Mouse (Mus musculus): ENCODE measurements around the gene Pepd. TPM values are rescaled to one million over a fixed set of nuclear protein-coding genes. Genes with fewer than 3 reads are reported as not detected.

The Pepd gene
- polyA plus RNA-seq, 1 experiment, result 82.9 TPM

DNA sequence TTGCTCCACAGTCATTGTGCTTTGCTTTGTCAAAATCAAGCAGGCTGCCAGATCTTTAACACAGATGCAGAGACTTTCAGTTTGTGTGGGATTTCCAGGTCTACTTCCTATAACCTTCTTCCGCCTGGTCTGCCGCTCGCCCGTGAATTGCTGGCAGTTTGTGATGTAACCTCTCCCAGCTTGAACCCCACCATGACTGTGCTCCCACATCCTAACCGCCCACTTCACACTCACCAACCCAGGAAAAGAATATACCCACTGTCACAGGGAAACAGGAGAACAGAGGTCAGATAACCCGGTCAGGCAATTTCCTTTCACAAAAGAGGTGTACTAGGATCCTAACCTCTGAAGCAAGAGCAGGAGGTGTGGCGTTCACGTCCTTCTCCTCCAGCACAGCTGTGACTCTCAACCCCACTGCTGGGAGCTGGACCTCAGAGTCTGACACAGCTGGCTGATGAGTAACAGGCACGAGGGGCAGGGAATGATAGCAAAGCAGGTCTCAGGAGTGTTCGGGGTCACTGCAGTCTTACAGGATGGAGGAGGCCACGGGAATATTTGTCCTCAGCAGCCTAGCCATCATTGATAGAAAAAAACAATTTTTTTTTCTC is 72.5 kb downstream of the Pepd start:
- no peaks in the 10 kb centered on the region for H3K79me2 ChIP-seq (ENCODE audit: control insufficient read depth, insufficient read depth)
- no peaks in the 10 kb centered on the region for H3K27me3 ChIP-seq (ENCODE audit: control insufficient read depth, insufficient read depth, insufficient read length)
- H3K79me3 ChIP-seq (ENCODE audit: low read depth), result no peaks in the 10 kb centered on the region
- no peak overlapping the region for H3K4me3 ChIP-seq (ENCODE audit: insufficient read depth, poor library complexity, severe bottlenecking)
- no peak overlapping the region for H3ac ChIP-seq (ENCODE audit: control insufficient read depth, insufficient read length, low read depth)
- H3K36me3 ChIP-seq (ENCODE audit: control insufficient read depth, insufficient read depth), result no peaks in the 10 kb centered on the region
- TF ChIP-seq MYOG (IDR thresholded peaks at IDR 0.05; ENCODE audit: control insufficient read depth, extremely low read depth, insufficient read length), result no peak
- peak; percentile 55 for TF ChIP-seq MYOD1 (IDR thresholded peaks at IDR 0.05; ENCODE audit: control insufficient read depth, insufficient read length, low read depth)
- no peak for TF ChIP-seq FOSL1 (IDR thresholded peaks at IDR 0.05; ENCODE audit: insufficient read depth, low read length, poor library complexity, severe bottlenecking)
- no peak for TF ChIP-seq CEBPB (IDR thresholded peaks at IDR 0.05; ENCODE audit: low read depth)
- TF ChIP-seq MAX (IDR thresholded peaks at IDR 0.05), result no peak
- TF ChIP-seq CTCF (IDR thresholded peaks at IDR 0.05; ENCODE audit: control insufficient read depth, insufficient read depth, insufficient read length), result no peak
- TF ChIP-seq USF1 (IDR thresholded peaks at IDR 0.05; ENCODE audit: low read depth), result no peak

DNA sequence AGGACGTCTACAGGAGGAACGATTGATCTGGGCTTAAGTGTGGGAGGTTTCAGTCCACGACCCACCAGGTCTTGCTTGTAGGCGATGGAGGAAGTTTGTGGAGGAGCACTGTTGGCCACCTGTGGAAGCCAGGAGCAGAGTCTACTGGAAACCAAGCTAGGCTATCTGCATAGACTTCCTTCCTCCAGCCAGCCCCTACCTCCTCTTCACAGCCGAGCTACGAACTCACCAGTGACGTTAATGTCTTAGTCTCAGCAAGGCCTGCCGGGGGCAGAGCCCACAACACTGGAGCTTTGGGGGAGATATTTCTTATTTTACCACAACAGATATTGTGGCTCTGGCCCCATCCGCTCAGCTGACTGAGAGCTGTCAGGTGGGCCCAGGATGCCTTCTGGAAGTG is 73.0 kb downstream of the Pepd start:
- TF ChIP-seq CTCF (IDR thresholded peaks at IDR 0.05; ENCODE audit: control insufficient read depth, insufficient read depth, insufficient read length), result no peak
- no peak for TF ChIP-seq FOSL1 (IDR thresholded peaks at IDR 0.05; ENCODE audit: insufficient read depth, low read length, poor library complexity, severe bottlenecking)
- no peak for TF ChIP-seq MYOG (IDR thresholded peaks at IDR 0.05; ENCODE audit: control insufficient read depth, extremely low read depth, insufficient read length)
- TF ChIP-seq MYOD1 (IDR thresholded peaks at IDR 0.05; ENCODE audit: control insufficient read depth, insufficient read length, low read depth), result no peak
- TF ChIP-seq USF1 (IDR thresholded peaks at IDR 0.05; ENCODE audit: low read depth), result no peak
- TF ChIP-seq CEBPB (IDR thresholded peaks at IDR 0.05; ENCODE audit: low read depth), result no peak
- TF ChIP-seq MAX (IDR thresholded peaks at IDR 0.05), result no peak
- Histone ChIP-seq H3K4me3 (ENCODE audit: insufficient read depth, poor library complexity, severe bottlenecking) (no peak overlapping the region), H3K36me3 (ENCODE audit: control insufficient read depth, insufficient read depth) (no peaks in the 10 kb centered on the region), H3K79me2 (ENCODE audit: control insufficient read depth, insufficient read depth) (no peaks in the 10 kb centered on the region), H3K79me3 (ENCODE audit: low read depth) (no peaks in the 10 kb centered on the region), H3ac (ENCODE audit: control insufficient read depth, insufficient read length, low read depth) (no peak overlapping the region), H3K27me3 (ENCODE audit: control insufficient read depth, insufficient read depth, insufficient read length) (no peaks in the 10 kb centered on the region)

DNA sequence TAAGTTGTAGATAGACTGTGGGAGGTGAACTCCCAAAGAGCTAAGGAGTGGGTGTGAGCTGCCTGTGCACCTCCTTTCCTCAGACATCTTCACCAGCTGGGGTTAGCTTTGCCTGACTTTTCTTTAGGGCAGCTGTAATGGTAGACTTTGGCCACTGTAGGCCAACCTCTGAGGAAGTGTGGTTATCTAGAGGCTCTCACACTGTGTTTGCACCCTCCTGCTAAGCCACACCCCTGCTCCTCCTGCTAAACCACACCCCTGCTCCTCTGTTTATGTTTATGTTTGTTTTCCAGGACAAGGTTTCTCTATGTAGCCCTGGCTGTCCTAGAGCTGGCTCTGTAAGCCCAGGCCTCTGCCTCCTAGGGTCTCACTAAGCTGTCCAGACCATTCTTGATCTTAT is 73.5 kb downstream of the Pepd start:
- Histone ChIP-seq H3K4me3 (ENCODE audit: insufficient read depth, poor library complexity, severe bottlenecking) (no peak overlapping the region), H3K36me3 (ENCODE audit: control insufficient read depth, insufficient read depth) (no peaks in the 10 kb centered on the region), H3K79me2 (ENCODE audit: control insufficient read depth, insufficient read depth) (no peaks in the 10 kb centered on the region), H3ac (ENCODE audit: control insufficient read depth, insufficient read length, low read depth) (no peak overlapping the region), H3K79me3 (ENCODE audit: low read depth) (no peaks in the 10 kb centered on the region), H3K27me3 (ENCODE audit: control insufficient read depth, insufficient read depth, insufficient read length) (no peaks in the 10 kb centered on the region)
- TF ChIP-seq MYOD1 (IDR thresholded peaks at IDR 0.05; ENCODE audit: control insufficient read depth, insufficient read length, low read depth), result no peak
- no peak for TF ChIP-seq CEBPB (IDR thresholded peaks at IDR 0.05; ENCODE audit: low read depth)
- TF ChIP-seq MYOG (IDR thresholded peaks at IDR 0.05; ENCODE audit: control insufficient read depth, extremely low read depth, insufficient read length), result no peak
- TF ChIP-seq FOSL1 (IDR thresholded peaks at IDR 0.05; ENCODE audit: insufficient read depth, low read length, poor library complexity, severe bottlenecking), result no peak
- no peak for TF ChIP-seq MAX (IDR thresholded peaks at IDR 0.05)
- no peak for TF ChIP-seq USF1 (IDR thresholded peaks at IDR 0.05; ENCODE audit: low read depth)
- TF ChIP-seq CTCF (IDR thresholded peaks at IDR 0.05; ENCODE audit: control insufficient read depth, insufficient read depth, insufficient read length), result no peak

DNA sequence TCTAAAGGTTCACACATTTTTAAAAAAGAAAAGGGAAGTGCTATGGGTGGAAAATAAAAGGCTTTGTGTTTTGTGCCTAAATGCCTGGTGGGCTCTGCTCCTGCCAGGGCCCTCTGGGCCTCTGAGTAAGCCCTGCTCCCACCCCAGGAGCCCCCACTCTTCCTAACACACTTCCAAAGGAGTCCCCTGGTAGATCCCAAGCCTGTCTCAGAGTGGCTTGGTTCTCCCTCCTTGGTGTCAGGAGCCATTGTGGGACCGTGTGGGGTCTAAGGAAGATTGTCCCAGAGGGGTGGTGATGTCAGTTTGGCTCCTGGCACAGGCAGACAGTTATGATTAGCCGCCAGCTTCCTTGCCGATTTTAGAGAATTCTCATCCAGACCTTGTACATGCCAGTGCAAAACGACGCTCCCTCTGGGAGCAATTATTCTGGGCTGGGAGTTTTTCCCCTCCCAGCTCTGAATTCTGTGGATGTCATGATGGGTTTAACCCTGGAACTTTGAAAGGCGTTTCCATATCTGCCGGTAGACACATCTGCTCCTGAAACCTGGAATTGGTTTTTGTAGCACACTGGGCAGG is 74.5 kb downstream of the Pepd start:
- Histone ChIP-seq H3K4me3 (ENCODE audit: insufficient read depth, poor library complexity, severe bottlenecking) (no peak overlapping the region), H3K27me3 (ENCODE audit: control insufficient read depth, insufficient read depth, insufficient read length) (no peaks in the 10 kb centered on the region), H3K79me3 (ENCODE audit: low read depth) (no peaks in the 10 kb centered on the region), H3K36me3 (ENCODE audit: control insufficient read depth, insufficient read depth) (no peaks in the 10 kb centered on the region), H3ac (ENCODE audit: control insufficient read depth, insufficient read length, low read depth) (no peak overlapping the region), H3K79me2 (ENCODE audit: control insufficient read depth, insufficient read depth) (no peaks in the 10 kb centered on the region)
- no peak for TF ChIP-seq MAX (IDR thresholded peaks at IDR 0.05)
- no peak for TF ChIP-seq USF1 (IDR thresholded peaks at IDR 0.05; ENCODE audit: low read depth)
- no peak for TF ChIP-seq MYOD1 (IDR thresholded peaks at IDR 0.05; ENCODE audit: control insufficient read depth, insufficient read length, low read depth)
- no peak for TF ChIP-seq MYOG (IDR thresholded peaks at IDR 0.05; ENCODE audit: control insufficient read depth, extremely low read depth, insufficient read length)
- no peak for TF ChIP-seq CTCF (IDR thresholded peaks at IDR 0.05; ENCODE audit: control insufficient read depth, insufficient read depth, insufficient read length)
- no peak for TF ChIP-seq CEBPB (IDR thresholded peaks at IDR 0.05; ENCODE audit: low read depth)
- TF ChIP-seq FOSL1 (IDR thresholded peaks at IDR 0.05; ENCODE audit: insufficient read depth, low read length, poor library complexity, severe bottlenecking), result no peak

DNA sequence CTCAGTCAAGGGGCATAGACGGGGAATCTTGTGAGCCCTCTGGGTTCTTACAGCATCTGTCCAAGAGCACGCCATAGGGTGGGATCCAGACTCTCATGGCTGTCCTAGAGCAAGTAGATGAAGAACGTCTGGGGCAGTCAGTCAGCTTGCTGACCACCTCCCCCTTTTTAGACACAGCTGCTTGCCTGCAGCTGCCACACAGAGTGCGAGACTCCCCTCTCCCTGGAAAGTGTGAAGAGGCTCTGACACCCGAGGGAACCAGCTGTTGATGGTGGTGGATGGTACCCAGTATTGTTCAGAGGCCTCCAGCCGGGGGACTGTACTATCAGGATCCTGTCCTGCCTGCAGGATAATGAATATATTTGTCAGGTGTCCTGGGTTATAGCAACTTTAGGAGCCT is 75.1 kb downstream of the Pepd start:
- Histone ChIP-seq H3ac (ENCODE audit: control insufficient read depth, insufficient read length, low read depth) (no peak overlapping the region), H3K27me3 (ENCODE audit: control insufficient read depth, insufficient read depth, insufficient read length) (no peaks in the 10 kb centered on the region), H3K4me3 (ENCODE audit: insufficient read depth, poor library complexity, severe bottlenecking) (no peak overlapping the region), H3K79me3 (ENCODE audit: low read depth) (no peaks in the 10 kb centered on the region), H3K79me2 (ENCODE audit: control insufficient read depth, insufficient read depth) (no peaks in the 10 kb centered on the region), H3K36me3 (ENCODE audit: control insufficient read depth, insufficient read depth) (no peaks in the 10 kb centered on the region)
- no peak for TF ChIP-seq FOSL1 (IDR thresholded peaks at IDR 0.05; ENCODE audit: insufficient read depth, low read length, poor library complexity, severe bottlenecking)
- no peak for TF ChIP-seq CEBPB (IDR thresholded peaks at IDR 0.05; ENCODE audit: low read depth)
- TF ChIP-seq CTCF (IDR thresholded peaks at IDR 0.05; ENCODE audit: control insufficient read depth, insufficient read depth, insufficient read length), result no peak
- no peak for TF ChIP-seq MYOG (IDR thresholded peaks at IDR 0.05; ENCODE audit: control insufficient read depth, extremely low read depth, insufficient read length)
- TF ChIP-seq MYOD1 (IDR thresholded peaks at IDR 0.05; ENCODE audit: control insufficient read depth, insufficient read length, low read depth), result no peak
- no peak for TF ChIP-seq USF1 (IDR thresholded peaks at IDR 0.05; ENCODE audit: low read depth)
- TF ChIP-seq MAX (IDR thresholded peaks at IDR 0.05), result no peak

Data from C2C12 (cell line).